ENCODE assay signal across 9 mouse cellular contexts in the genomic region with DNA sequence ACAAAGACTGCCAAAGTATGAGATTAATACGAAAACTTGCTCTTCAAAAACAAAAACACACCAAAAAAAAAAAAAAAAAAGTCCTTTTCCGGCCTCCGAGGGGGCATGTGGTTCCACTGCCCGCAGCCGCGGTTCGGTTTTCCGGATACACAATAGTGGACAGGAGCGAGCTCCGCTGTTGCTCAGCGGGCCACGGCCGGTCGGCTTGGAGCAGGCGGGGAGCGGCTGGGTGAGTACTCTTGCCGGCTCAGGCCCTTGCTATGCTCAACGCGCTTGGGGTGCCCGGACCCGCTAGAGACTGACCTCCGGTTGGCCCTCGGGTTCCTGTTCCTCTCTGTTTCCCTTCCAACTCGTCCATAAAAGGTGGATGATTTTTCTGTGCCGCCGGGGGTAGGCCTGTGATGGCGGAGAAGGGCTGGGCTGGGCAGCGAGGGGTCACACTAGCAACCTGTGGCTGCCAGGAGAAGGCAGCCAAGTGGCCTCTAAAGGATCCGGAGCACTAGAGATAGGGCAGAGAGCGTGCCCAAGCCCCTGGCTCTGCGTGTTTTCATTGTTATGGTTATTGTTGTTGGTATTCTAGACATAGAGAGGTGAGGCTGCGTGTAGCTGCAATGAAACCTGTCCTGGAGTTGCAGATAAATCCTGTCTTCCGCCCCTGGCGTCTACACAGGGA. TPM values are rescaled to one million over a fixed set of nuclear protein-coding genes. Genes with fewer than 3 reads are reported as not detected.
A peak's percentile ranks its signal among the peaks of the same experiment; 100 is the strongest.
DNase-seq lines count a peak whose midpoint lies in the region; ATAC-seq lines count a peak whose summit lies in the region.
"Had no signal": no experiment of that assay in that cellular context is flagged by ENCODE, and none has a peak within 500 bp of the region (broad histone marks: within the 10 kb centered on the region; RNA-seq: fewer than 3 reads in every experiment).

No protein-coding gene starts in this region.

- peak overlapping the region; percentile 95 for H3K27ac ChIP-seq in brown adipose tissue, adult 24 weeks (replicated peaks; ENCODE audit: low read depth, low read length)
- H3K27ac ChIP-seq: forebrain, embryonic 15.5 days had no signal

- H3K4me1 ChIP-seq in brown adipose tissue, adult 24 weeks (ENCODE audit: control insufficient read depth, insufficient read depth, insufficient read length, low read length) = peaks cover 17% of the 10 kb centered on the region

- H3K4me3 ChIP-seq in brown adipose tissue, adult 24 weeks (ENCODE audit: insufficient read depth, low read depth, low read length) = peak overlapping the region; percentile 95
- H3K4me3 ChIP-seq: forebrain, embryonic 15.5 days had no signal

- ATAC-seq in activated CD4-positive, CD25-positive, alpha-beta regulatory T cell, adult 4 months = no peak
- ATAC-seq: forebrain, embryonic 15.5 days had no signal

- peak; percentile 27 to 30 for DNase-seq in B cell, adult 2 months
- peak; percentile 73 for DNase-seq in kidney, adult 9 months
- peak; percentile 76 for DNase-seq in lung, postnatal 10 days
- no peak for DNase-seq in cerebellum, postnatal 25 days
- DNase-seq in right cerebral cortex, postnatal 14 days = no peak
- DNase-seq in frontal cortex, postnatal 10 days (ENCODE audit: low spot score in 2 of 2) = no peak

RNA-seq across cellular contexts. Expression of gene Hoxb4, which starts 3.3 kb away (rescaled TPM):
- 6.0 and 6.4 TPM in 2 replicates for polyA plus RNA-seq in brown adipose tissue, adult 24 weeks (2012; ENCODE audit: insufficient read depth, insufficient read length, missing spikeins)
- polyA plus RNA-seq in activated CD4-positive, CD25-positive, alpha-beta regulatory T cell, adult 4 months (2017; shearing (Covaris generic)) = 1 to 10 TPM in 1 of 2 experiments, under 1 TPM in 1; 0.98 to 1.1 TPM
- polyA plus RNA-seq: forebrain, embryonic 15.5 days had no signal

RNA-seq across cellular contexts. Expression of gene Hoxb3, which starts 8.3 kb away (rescaled TPM):
- 1.7 and 2.0 TPM in 2 replicates for polyA plus RNA-seq in brown adipose tissue, adult 24 weeks (2012; ENCODE audit: insufficient read depth, insufficient read length, missing spikeins)
- not detected for polyA plus RNA-seq in activated CD4-positive, CD25-positive, alpha-beta regulatory T cell, adult 4 months (2017; shearing (Covaris generic))
- polyA plus RNA-seq: forebrain, embryonic 15.5 days had no signal

RNA-seq across cellular contexts. Expression of gene Hoxb5, which starts 11.7 kb away (rescaled TPM):
- polyA plus RNA-seq in brown adipose tissue, adult 24 weeks (2012; ENCODE audit: insufficient read depth, insufficient read length, missing spikeins) = 1.1 and 1.2 TPM in 2 replicates
- polyA plus RNA-seq in activated CD4-positive, CD25-positive, alpha-beta regulatory T cell, adult 4 months (2017; shearing (Covaris generic)) = not detected
- polyA plus RNA-seq: forebrain, embryonic 15.5 days had no signal

RNA-seq across cellular contexts. Expression of gene Hoxb6, which starts 22.5 kb away (rescaled TPM):
- polyA plus RNA-seq in brown adipose tissue, adult 24 weeks (2012; ENCODE audit: insufficient read depth, insufficient read length, missing spikeins) = 0.91 and 1.9 TPM in 2 replicates
- polyA plus RNA-seq in activated CD4-positive, CD25-positive, alpha-beta regulatory T cell, adult 4 months (2017; shearing (Covaris generic)) = not detected
- polyA plus RNA-seq: forebrain, embryonic 15.5 days had no signal

RNA-seq across cellular contexts. Expression of gene Hoxb7, which starts 28.4 kb away (rescaled TPM):
- polyA plus RNA-seq in brown adipose tissue, adult 24 weeks (2012; ENCODE audit: insufficient read depth, insufficient read length, missing spikeins) = 2.1 and 2.6 TPM in 2 replicates
- polyA plus RNA-seq in activated CD4-positive, CD25-positive, alpha-beta regulatory T cell, adult 4 months (2017; shearing (Covaris generic)) = not detected
- polyA plus RNA-seq: forebrain, embryonic 15.5 days had no signal

Comparison
In these comparisons a context has a peak if more than half of its experiments do, and no peak if none do; other contexts are left out.
1. DNase-seq: peak in B cell, adult 2 months (2 of 2), kidney, adult 9 months (single experiment) and lung, postnatal 10 days (single experiment); none in cerebellum, postnatal 25 days (0 of 2), right cerebral cortex, postnatal 14 days (single experiment) and frontal cortex, postnatal 10 days (0 of 2).